Mouse (Mus musculus) hindbrain, embryonic 11.5 days (tissue): ENCODE measurements around the gene Fiz1. TPM values are rescaled to one million over a fixed set of nuclear protein-coding genes. Genes with fewer than 3 reads are reported as not detected.

Experiments
- ATAC-seq: fragments of 200-750 bp; cut with Nextera tagmentation; 2 replicates; pipeline ENCODE4 v1.8.0; 2017; ENCODE audit warnings: mild to moderate bottlenecking, moderate TSS enrichment, moderate library complexity; ENCODE audit not compliant: low FRiP score
- DNase-seq: peaks from one replicate; pipeline ENCODE4 v3.0.0-alpha.2; 2015; ENCODE audit warnings: low spot score
- H3K27ac ChIP-seq: fragments of 300-500 bp; sonication (generic); 2 replicates; pipeline ENCODE4 v1.5.1; 2014; ENCODE audit warnings: mild to moderate bottlenecking, low read depth, low read length
- H3K27me3 ChIP-seq: fragments of 300-500 bp; sonication (generic); 2 replicates; pipeline ENCODE4 v1.6.1; 2014; ENCODE audit warnings: mild to moderate bottlenecking, low read length, moderate library complexity, mixed read lengths; ENCODE audit not compliant: control insufficient read depth, insufficient read depth
- H3K36me3 ChIP-seq: fragments of 300-500 bp; sonication (generic); 2 replicates; pipeline ENCODE4 v1.6.1; 2014; ENCODE audit warnings: mild to moderate bottlenecking, low read length, moderate library complexity, mixed read lengths; ENCODE audit not compliant: control insufficient read depth, insufficient read depth
- H3K4me1 ChIP-seq: fragments of 300-500 bp; sonication (generic); replicated peaks from 2 replicates; pipeline ENCODE4 v1.6.1; 2014; ENCODE audit warnings: low read length, mixed read lengths; ENCODE audit not compliant: control insufficient read depth, insufficient read depth
- H3K4me2 ChIP-seq: fragments of 300-500 bp; sonication (generic); replicated peaks from 2 replicates; pipeline ENCODE4 v1.6.1; 2014; ENCODE audit warnings: mild to moderate bottlenecking, low read depth, low read length
- H3K4me3 ChIP-seq: fragments of 300-500 bp; sonication (generic); 2 replicates; pipeline ENCODE4 v1.5.1; 2014; ENCODE audit warnings: low read depth, low read length
- H3K9ac ChIP-seq: fragments of 300-500 bp; sonication (generic); 2 replicates; pipeline ENCODE4 v1.6.1; 2014; ENCODE audit warnings: low read depth, low read length
- H3K9me3 ChIP-seq: fragments of 300-500 bp; sonication (generic); 2 replicates; pipeline ENCODE4 v1.6.1; 2016; ENCODE audit warnings: low read length; ENCODE audit not compliant: control insufficient read depth
- WGBS: fragments of 180-500 bp; shearing (Covaris S2); extraction: QIAGEN DNeasy Blood & Tissue Kit; methylation state at CpG from one replicate; pipeline ENCODE4 v1.1.7; 2014; 5-methylcytosine and 5-hydroxymethylcytosine counted together
- polyA plus RNA-seq: library from polyadenylated mRNA; unstranded; fragments of >200 nt; fragmentation: Nextera tagmentation; extraction: Ambion mirVana; gene quantifications from 2 replicates; pipeline ENCODE4 v1.2.1, GENCODE M21; 2014

The Fiz1 gene
- polyA plus RNA-seq, 1 experiment from 2014 or later = 38.2 TPM

DNA sequence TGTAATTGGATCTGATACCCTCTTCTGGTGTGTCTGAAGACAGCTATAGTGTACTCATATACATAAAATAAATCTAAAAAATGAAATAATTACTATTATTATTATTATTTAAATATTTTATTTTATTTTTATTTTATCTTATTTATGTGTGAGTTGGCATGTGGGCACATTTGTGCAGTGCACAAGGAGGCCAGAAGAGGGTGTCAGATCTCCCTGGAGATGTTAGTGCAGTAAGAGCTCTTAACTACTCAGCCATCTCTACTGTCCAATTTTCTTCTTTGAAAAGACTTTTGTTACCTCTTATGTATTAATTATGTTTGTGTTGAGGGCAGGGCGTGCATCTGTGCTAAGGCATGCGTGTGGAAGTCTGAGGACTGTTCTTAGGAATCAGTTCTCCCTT, 14.6 kb downstream of the Fiz1 start:
- 67% methylated on average over 2 of the region's 2 CpGs for whole genome bisulfite sequencing
- no peak overlapping the region for H3K9ac ChIP-seq
- no peak for ATAC-seq
- no peaks in the 10 kb centered on the region for H3K36me3 ChIP-seq
- H3K9me3 ChIP-seq = no peaks in the 10 kb centered on the region
- no peak overlapping the region for H3K4me2 ChIP-seq
- DNase-seq = no peak
- no peak overlapping the region for H3K27ac ChIP-seq
- 0 out of 2 replicates have a peak, but pooled peaks cover 2% of the 10 kb centered on the region for H3K4me1 ChIP-seq
- peaks cover 2% of the 10 kb centered on the region; the same call in 1 of the 2 replicates for H3K27me3 ChIP-seq
- no peak overlapping the region for H3K4me3 ChIP-seq

- H3K27ac ChIP-seq = no peak overlapping the region
- no peak for ATAC-seq
- H3K4me3 ChIP-seq = peak overlapping the region; percentile 67
- H3K4me2 ChIP-seq = peak overlapping the region; percentile 71
- no peak for DNase-seq
- H3K4me1 ChIP-seq = peaks cover 18% of the 10 kb centered on the region; the same call in 1 of the 2 replicates
- no peaks in the 10 kb centered on the region for H3K9me3 ChIP-seq
- H3K9ac ChIP-seq = peak overlapping the region; percentile 87; the same call in 1 of the 2 replicates
- H3K36me3 ChIP-seq = no peaks in the 10 kb centered on the region
- H3K27me3 ChIP-seq = peaks cover 19% of the 10 kb centered on the region
- WGBS = 74% methylated on average over 6 of the region's 8 CpGs
Measured at GRCm38 (mm10) chr7:4996934-4997333, 17.6 kb downstream of the Fiz1 start.

- WGBS = 13% methylated on average over 8 of the region's 26 CpGs
Measured at GRCm38 (mm10) chr7:4996003-4996895, 18.2 kb downstream of the Fiz1 start, which contains the start of gene Zfp579. Zfp579 (minus strand) TSS chr7:4996158.

DNA sequence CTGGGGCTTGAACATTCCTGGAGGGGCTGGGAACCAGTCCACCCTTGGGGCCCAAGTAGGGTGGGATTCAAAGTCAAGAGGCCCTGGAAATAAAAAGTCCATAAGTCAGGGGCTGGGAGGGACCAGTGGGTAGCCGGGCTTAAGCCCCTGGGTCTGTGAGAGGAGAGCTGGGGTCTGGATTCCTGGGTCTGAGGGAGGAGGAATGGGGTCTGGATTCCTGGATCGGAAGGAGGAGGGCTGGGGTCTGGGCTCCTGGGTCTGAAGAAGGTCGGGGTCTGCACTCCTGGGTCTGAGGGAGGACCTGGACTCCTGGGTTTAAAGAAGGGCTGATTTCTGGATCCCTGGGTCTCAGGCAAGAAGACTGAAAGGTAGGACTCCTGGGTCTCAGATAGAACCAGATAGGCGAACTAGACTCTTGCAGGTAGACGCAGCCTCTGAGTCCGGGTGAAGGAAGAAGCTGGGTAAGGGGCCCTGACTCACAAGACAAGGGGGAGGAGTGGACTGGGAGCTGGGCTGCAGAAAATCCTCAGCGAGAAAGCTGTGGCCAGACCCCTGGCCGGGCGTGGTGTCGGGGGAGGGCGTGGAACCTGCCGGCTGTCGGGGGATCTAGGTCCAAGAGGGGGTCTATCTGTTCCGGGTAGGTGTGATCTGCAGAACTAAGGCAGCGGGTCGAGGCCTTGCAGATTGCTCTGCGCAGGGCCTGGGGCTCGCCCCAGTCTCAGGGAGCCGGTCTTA, 19.1 kb downstream of the Fiz1 start:
- 9% methylated on average over 19 of the region's 19 CpGs for WGBS
- ATAC-seq (peak; percentile 18), DNase-seq (no peak)
- peaks cover 3% of the 10 kb centered on the region; the same call in 1 of the 2 replicates for H3K36me3 ChIP-seq
- peak overlapping the region; percentile 67 for H3K4me3 ChIP-seq
- H3K27me3 ChIP-seq = peaks cover 19% of the 10 kb centered on the region
- H3K9me3 ChIP-seq = no peaks in the 10 kb centered on the region
- H3K4me1 ChIP-seq = peaks cover 18% of the 10 kb centered on the region; the same call in 1 of the 2 replicates
- peak overlapping the region; percentile 71 for H3K4me2 ChIP-seq
- H3K9ac ChIP-seq = peak overlapping the region; percentile 87
- H3K27ac ChIP-seq = no peak overlapping the region

More at GRCm38 (mm10) chr7:4996003-4996895, 18.2 kb downstream of the Fiz1 start, which contains the start of gene Zfp579:
- DNase-seq (peak; percentile 94), ATAC-seq (peak; percentile 91)
- Histone ChIP-seq H3K4me3 (peak within 1 kb of the TSS; percentile 67), H3K27ac (peak within 1 kb of the TSS; percentile 59; the same call in 1 of the 2 replicates), H3K36me3 (peaks cover 3% of the 10 kb centered on the region; the same call in 1 of the 2 replicates), H3K4me1 (peaks cover 18% of the 10 kb centered on the region; the same call in 1 of the 2 replicates), H3K4me2 (peak within 1 kb of the TSS; percentile 71), H3K9me3 (no peaks in the 10 kb centered on the region), H3K27me3 (peaks cover 19% of the 10 kb centered on the region), H3K9ac (peak within 1 kb of the TSS; percentile 87)

DNA sequence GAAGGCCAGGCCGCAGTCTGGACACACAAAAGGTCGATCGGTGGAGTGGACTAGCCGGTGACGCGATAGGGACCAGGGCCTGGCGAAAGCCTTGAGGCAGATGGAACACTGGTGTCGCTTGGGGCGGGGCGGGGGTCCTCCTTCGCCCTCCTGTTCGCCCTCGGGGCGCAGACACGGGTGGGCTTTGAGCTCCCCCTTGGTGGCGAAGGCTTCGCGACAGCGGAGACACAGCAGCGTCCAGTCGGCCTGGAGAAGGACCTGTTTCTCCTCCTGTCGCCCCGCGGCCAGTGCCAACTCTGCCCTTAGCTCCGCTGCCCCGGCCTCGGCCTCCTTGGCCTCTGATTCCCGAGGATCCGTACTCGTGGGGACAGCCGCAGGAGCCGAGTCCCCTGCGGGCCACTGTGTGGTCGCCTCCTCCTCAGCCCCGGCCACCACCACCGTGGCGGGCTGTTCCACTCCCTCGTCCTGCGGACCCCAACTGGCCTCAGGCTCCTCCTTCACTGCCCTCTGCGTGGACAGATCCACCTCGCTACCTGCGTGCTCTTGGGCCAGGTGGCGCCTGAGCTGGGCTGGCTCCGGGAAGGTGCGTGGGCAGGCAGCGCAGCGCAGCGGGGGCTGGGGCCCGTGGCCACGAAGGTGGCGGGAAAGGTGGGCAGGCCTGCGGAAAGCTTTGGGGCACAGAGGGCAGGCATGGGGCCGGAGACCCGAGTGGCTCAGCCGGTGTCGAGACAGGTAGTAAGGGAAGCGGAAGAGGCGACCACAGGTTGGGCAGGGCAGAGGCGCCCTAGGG, 20.3 kb downstream of the Fiz1 start:
- 0 out of 2 replicates have a peak overlapping the region, but pooled peaks have one; percentile 31 for H3K9ac ChIP-seq
- peak overlapping the region; percentile 67 for H3K4me3 ChIP-seq
- peaks cover 19% of the 10 kb centered on the region for H3K27me3 ChIP-seq
- peak overlapping the region; percentile 71 for H3K4me2 ChIP-seq
- no peaks in the 10 kb centered on the region for H3K9me3 ChIP-seq
- peaks cover 18% of the 10 kb centered on the region; the same call in 1 of the 2 replicates for H3K4me1 ChIP-seq
- 44% methylated on average over 59 of the region's 59 CpGs for WGBS
- H3K36me3 ChIP-seq = peaks cover 3% of the 10 kb centered on the region; the same call in 1 of the 2 replicates
- no peak overlapping the region for H3K27ac ChIP-seq
- DNase-seq (peak; percentile 21), ATAC-seq (no peak)

- Histone ChIP-seq H3K9me3 (no peaks in the 10 kb centered on the region), H3K36me3 (peaks cover 3% of the 10 kb centered on the region; the same call in 1 of the 2 replicates), H3K27ac (no peak overlapping the region), H3K4me1 (peaks cover 18% of the 10 kb centered on the region; the same call in 1 of the 2 replicates), H3K4me2 (peak overlapping the region; percentile 71), H3K9ac (0 out of 2 replicates have a peak overlapping the region, but pooled peaks have one; percentile 31), H3K27me3 (peaks cover 19% of the 10 kb centered on the region), H3K4me3 (peak overlapping the region; percentile 67; the same call in 1 of the 2 replicates)
- DNase-seq (no peak), ATAC-seq (no peak)
- 32% methylated on average over 47 of the region's 55 CpGs for WGBS
Measured at GRCm38 (mm10) chr7:4993347-4993998, 21.0 kb downstream of the Fiz1 start.

GRCm38 (mm10) chr7:4988250-4988649, 26.2 kb downstream of the Fiz1 start:
- no peaks in the 10 kb centered on the region for H3K9me3 ChIP-seq
- 72% methylated on average over 2 of the region's 2 CpGs for WGBS
- H3K4me3 ChIP-seq = no peak overlapping the region
- no peak overlapping the region for H3K9ac ChIP-seq
- H3K4me1 ChIP-seq = peaks cover 1% of the 10 kb centered on the region; the same call in 1 of the 2 replicates
- no peak overlapping the region for H3K4me2 ChIP-seq
- no peak overlapping the region for H3K27ac ChIP-seq
- DNase-seq = no peak
- peaks cover 3% of the 10 kb centered on the region; the same call in 1 of the 2 replicates for H3K27me3 ChIP-seq
- H3K36me3 ChIP-seq = peaks cover 3% of the 10 kb centered on the region; the same call in 1 of the 2 replicates
- ATAC-seq = no peak
